Mouse (Mus musculus): ENCODE measurements at regions not wholly inside any gene's neighbourhood (a gene's known extent, or its start where the extent isn't known, plus 50 kb on each side); places are given as distances from the start of the nearest gene placed in this dataset.

- WGBS = 59% methylated on average over 7 of the region's 7 CpGs
- no peaks in the 10 kb centered on the region for H3K27me3 ChIP-seq (replicated peaks; ENCODE audit: control insufficient read depth, insufficient read depth, low read length)
- H3K9ac ChIP-seq (ENCODE audit: low read depth, low read length) = no peak overlapping the region
- ATAC-seq = no peak
- H3K4me2 ChIP-seq (replicated peaks; ENCODE audit: low read depth) = no peak overlapping the region
- no peaks in the 10 kb centered on the region for H3K9me3 ChIP-seq (ENCODE audit: control insufficient read depth)
- H3K36me3 ChIP-seq (ENCODE audit: control insufficient read depth, insufficient read depth) = no peaks in the 10 kb centered on the region
- TF ChIP-seq CTCF (IDR thresholded peaks at IDR 0.05; ENCODE audit: low read depth) = no peak
- no peak overlapping the region for H3K27ac ChIP-seq (ENCODE audit: low read depth, low read length)
- no peak overlapping the region for H3K4me3 ChIP-seq (ENCODE audit: low read depth, low read length)
- no peaks in the 10 kb centered on the region for H3K4me1 ChIP-seq (replicated peaks; ENCODE audit: control insufficient read depth, insufficient read depth, low read length)
Measured at GRCm38 (mm10) chr9:98675612-98676011, 74.2 kb upstream of the Mrps22 start.

- no peak for TF ChIP-seq CTCF (IDR thresholded peaks at IDR 0.05; ENCODE audit: low read depth)
- WGBS = 80% methylated on average over 13 of the region's 13 CpGs
- no peaks in the 10 kb centered on the region for H3K27me3 ChIP-seq (replicated peaks; ENCODE audit: control insufficient read depth, insufficient read depth, low read length)
- H3K4me2 ChIP-seq (replicated peaks; ENCODE audit: low read depth) = no peak overlapping the region
- no peak overlapping the region for H3K4me3 ChIP-seq (ENCODE audit: low read depth, low read length)
- no peak overlapping the region for H3K9ac ChIP-seq (ENCODE audit: low read depth, low read length)
- ATAC-seq = no peak
- no peaks in the 10 kb centered on the region for H3K4me1 ChIP-seq (replicated peaks; ENCODE audit: control insufficient read depth, insufficient read depth, low read length)
- no peaks in the 10 kb centered on the region for H3K36me3 ChIP-seq (ENCODE audit: control insufficient read depth, insufficient read depth)
- H3K27ac ChIP-seq (ENCODE audit: low read depth, low read length) = no peak overlapping the region
- no peaks in the 10 kb centered on the region for H3K9me3 ChIP-seq (ENCODE audit: control insufficient read depth)
Measured at GRCm38 (mm10) chr9:98673461-98674114, 72.1 kb upstream of the Mrps22 start.

GRCm38 (mm10) chr9:98672361-98672760 lies 70.9 kb upstream of the Mrps22 start:
- Histone ChIP-seq H3K4me1 (replicated peaks; ENCODE audit: control insufficient read depth, insufficient read depth, low read length) (no peaks in the 10 kb centered on the region), H3K4me3 (ENCODE audit: low read depth, low read length) (no peak overlapping the region), H3K36me3 (ENCODE audit: control insufficient read depth, insufficient read depth) (no peaks in the 10 kb centered on the region), H3K27me3 (replicated peaks; ENCODE audit: control insufficient read depth, insufficient read depth, low read length) (no peaks in the 10 kb centered on the region), H3K9me3 (ENCODE audit: control insufficient read depth) (no peaks in the 10 kb centered on the region), H3K4me2 (replicated peaks; ENCODE audit: low read depth) (no peak overlapping the region), H3K9ac (ENCODE audit: low read depth, low read length) (no peak overlapping the region), H3K27ac (ENCODE audit: low read depth, low read length) (no peak overlapping the region)
- ATAC-seq = no peak
- 41% methylated on average over 9 of the region's 9 CpGs for WGBS
- TF ChIP-seq CTCF (IDR thresholded peaks at IDR 0.05; ENCODE audit: low read depth) = no peak

GRCm38 (mm10) chr9:98668423-98669330 lies 67.2 kb upstream of the Mrps22 start:
- no peak overlapping the region for H3K27ac ChIP-seq (ENCODE audit: low read depth, low read length)
- no peak overlapping the region for H3K9ac ChIP-seq (ENCODE audit: low read depth, low read length)
- 89% methylated on average over 23 of the region's 23 CpGs for WGBS
- H3K9me3 ChIP-seq (ENCODE audit: control insufficient read depth) = no peaks in the 10 kb centered on the region
- no peak for TF ChIP-seq CTCF (IDR thresholded peaks at IDR 0.05; ENCODE audit: low read depth)
- no peaks in the 10 kb centered on the region for H3K27me3 ChIP-seq (replicated peaks; ENCODE audit: control insufficient read depth, insufficient read depth, low read length)
- no peaks in the 10 kb centered on the region for H3K4me1 ChIP-seq (replicated peaks; ENCODE audit: control insufficient read depth, insufficient read depth, low read length)
- H3K4me3 ChIP-seq (ENCODE audit: low read depth, low read length) = no peak overlapping the region
- no peaks in the 10 kb centered on the region for H3K36me3 ChIP-seq (ENCODE audit: control insufficient read depth, insufficient read depth)
- no peak for ATAC-seq
- H3K4me2 ChIP-seq (replicated peaks; ENCODE audit: low read depth) = no peak overlapping the region

- whole genome bisulfite sequencing = 41% methylated on average over 3 of the region's 3 CpGs
- Histone ChIP-seq H3K9ac (ENCODE audit: low read depth, low read length) (no peak overlapping the region), H3K4me3 (ENCODE audit: low read depth, low read length) (no peak overlapping the region), H3K36me3 (ENCODE audit: control insufficient read depth, insufficient read depth) (no peaks in the 10 kb centered on the region), H3K4me2 (replicated peaks; ENCODE audit: low read depth) (no peak overlapping the region), H3K4me1 (replicated peaks; ENCODE audit: control insufficient read depth, insufficient read depth, low read length) (no peaks in the 10 kb centered on the region), H3K9me3 (ENCODE audit: control insufficient read depth) (no peaks in the 10 kb centered on the region), H3K27ac (ENCODE audit: low read depth, low read length) (no peak overlapping the region), H3K27me3 (replicated peaks; ENCODE audit: control insufficient read depth, insufficient read depth, low read length) (no peaks in the 10 kb centered on the region)
- no peak for ATAC-seq
- TF ChIP-seq CTCF (IDR thresholded peaks at IDR 0.05; ENCODE audit: low read depth) = no peak
Measured at GRCm38 (mm10) chr9:98667072-98667471, 65.6 kb upstream of the Mrps22 start.

GRCm38 (mm10) chr9:98663011-98663410 lies 61.6 kb upstream of the Mrps22 start:
- H3K9ac ChIP-seq (ENCODE audit: low read depth, low read length) = no peak overlapping the region
- no peak for TF ChIP-seq CTCF (IDR thresholded peaks at IDR 0.05; ENCODE audit: low read depth)
- H3K9me3 ChIP-seq (ENCODE audit: control insufficient read depth) = no peaks in the 10 kb centered on the region
- H3K4me1 ChIP-seq (replicated peaks; ENCODE audit: control insufficient read depth, insufficient read depth, low read length) = no peaks in the 10 kb centered on the region
- H3K27me3 ChIP-seq (replicated peaks; ENCODE audit: control insufficient read depth, insufficient read depth, low read length) = no peaks in the 10 kb centered on the region
- H3K4me3 ChIP-seq (ENCODE audit: low read depth, low read length) = no peak overlapping the region
- ATAC-seq = no peak
- no peaks in the 10 kb centered on the region for H3K36me3 ChIP-seq (ENCODE audit: control insufficient read depth, insufficient read depth)
- no peak overlapping the region for H3K27ac ChIP-seq (ENCODE audit: low read depth, low read length)
- WGBS = 69% methylated on average over 3 of the region's 3 CpGs
- no peak overlapping the region for H3K4me2 ChIP-seq (replicated peaks; ENCODE audit: low read depth)
